Mouse (Mus musculus): ENCODE measurements at regions not wholly inside any gene's neighbourhood (a gene's known extent, or its start where the extent isn't known, plus 50 kb on each side); places are given as distances from the start of the nearest gene placed in this dataset.
"Not testable (repeated sequence)": the region's sequence is repeated elsewhere in the genome, so short reads cannot be mapped to it uniquely, and the experiment has no call there.

DNA sequence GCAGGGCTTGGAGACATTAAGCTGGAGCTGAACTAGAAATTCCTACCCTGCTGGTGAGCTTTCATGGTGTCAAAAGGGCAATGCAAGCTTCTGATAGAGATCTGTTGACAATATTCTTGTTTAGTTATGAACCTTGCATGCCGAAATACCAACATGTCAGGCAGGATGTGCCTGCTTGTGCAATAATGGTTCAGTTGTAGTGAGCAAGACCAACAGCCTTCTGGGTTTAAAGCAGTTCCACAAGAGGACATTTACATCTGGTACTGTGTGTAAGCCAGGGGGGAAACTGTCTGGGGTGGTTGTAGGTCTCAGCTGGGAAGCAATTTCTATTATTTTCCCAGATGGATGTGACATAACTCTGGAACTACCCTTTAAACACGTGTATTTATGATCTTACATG is 987.6 kb upstream of the Gm38303 start:
- DNase-seq (ENCODE audit: low spot score) = no peak

DNA sequence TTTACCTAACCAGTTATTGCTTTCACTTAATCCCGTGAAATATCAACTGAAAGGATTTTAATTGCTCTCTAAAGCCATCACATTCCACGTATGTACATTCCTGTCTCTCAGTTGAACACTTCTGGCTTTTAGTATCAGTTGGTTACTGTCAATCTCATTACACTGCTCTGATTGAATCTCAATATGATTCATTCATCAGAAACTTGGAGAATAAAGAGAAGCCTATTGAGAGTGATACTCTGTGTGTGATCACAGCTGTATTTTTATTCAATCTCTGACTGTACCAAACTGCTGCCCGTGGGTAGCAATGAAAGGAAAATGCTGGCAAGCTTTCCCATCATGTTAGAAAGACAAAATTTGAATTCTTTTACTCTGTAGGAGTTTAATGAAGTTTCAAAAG is 957.5 kb upstream of the Gm38303 start:
- no peak for DNase-seq (ENCODE audit: low spot score)

DNA sequence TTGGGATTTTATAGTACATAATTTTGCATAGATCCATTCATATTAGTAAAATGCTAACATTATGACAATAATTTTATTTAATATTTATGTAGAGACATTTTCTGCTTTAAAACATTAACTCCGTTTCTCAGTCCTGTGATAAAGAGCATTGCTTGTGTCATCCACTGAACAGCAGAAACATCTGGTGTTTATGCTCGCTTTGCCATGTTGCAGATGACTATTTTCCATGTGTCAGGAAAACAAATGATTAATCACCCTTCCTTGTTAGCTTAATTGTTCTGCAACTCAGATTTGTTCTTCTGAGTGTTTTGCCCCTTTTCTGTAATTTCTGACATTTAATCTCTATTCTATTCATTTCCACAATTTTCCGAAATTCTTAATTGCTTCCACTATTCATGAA is 925.6 kb upstream of the Gm38303 start:
- DNase-seq (ENCODE audit: low spot score) = no peak

DNA sequence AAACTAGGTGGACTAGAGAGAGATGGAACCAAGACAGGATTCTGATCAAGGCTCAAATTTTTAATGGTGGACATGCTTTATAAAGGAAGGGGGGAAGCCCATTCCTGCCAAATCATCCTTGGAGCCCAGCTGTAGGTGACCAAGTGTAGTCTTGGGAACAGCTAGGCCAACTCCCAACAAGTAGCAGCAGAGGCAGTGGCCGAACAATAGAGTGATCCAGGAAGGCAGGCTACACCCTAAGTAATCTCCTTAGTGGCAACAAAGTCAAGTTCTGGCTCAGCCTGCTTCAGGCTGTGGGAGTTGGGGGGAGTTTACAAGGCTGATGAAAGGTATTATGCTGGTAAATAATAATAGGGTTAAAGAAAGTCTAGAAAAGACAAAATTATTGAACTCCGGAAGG is 878.5 kb upstream of the Gm38303 start:
- DNase-seq (ENCODE audit: low spot score) = no peak

DNA sequence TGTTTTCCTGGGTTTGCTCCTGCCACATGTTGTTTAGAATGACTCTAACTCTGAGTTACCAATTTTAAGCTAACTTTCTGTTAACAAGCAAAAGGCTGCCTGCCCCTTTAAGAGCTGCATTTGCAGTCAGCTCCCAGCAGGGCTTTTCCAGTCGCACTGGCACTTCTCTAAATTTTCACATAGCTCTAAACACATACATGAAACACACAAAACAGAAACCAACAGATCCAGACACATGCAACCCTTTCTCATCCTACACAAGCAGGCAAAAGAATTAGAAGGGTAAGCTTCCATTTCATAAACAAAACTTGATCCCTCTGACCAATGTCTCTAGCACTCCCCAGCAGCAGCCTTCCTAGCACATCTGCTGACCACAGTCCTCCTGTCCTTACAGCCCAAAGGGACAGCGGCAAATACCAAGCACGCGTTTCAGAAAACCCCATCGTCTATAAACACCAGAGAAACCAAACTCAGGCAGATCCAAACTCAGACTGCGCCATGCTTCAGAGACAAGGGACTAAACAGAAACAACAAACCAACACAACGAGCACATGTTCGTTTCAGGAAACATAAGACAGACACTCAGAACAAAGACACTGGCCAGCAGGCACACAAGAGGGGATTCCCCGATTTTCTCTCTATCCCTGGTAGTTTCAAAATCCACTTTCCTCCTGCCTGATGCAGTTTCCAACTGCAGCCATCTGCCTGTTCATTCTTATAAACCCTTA is 877.6 kb upstream of the Gm38303 start:
- DNase-seq (ENCODE audit: low spot score) = peak; percentile 5

DNA sequence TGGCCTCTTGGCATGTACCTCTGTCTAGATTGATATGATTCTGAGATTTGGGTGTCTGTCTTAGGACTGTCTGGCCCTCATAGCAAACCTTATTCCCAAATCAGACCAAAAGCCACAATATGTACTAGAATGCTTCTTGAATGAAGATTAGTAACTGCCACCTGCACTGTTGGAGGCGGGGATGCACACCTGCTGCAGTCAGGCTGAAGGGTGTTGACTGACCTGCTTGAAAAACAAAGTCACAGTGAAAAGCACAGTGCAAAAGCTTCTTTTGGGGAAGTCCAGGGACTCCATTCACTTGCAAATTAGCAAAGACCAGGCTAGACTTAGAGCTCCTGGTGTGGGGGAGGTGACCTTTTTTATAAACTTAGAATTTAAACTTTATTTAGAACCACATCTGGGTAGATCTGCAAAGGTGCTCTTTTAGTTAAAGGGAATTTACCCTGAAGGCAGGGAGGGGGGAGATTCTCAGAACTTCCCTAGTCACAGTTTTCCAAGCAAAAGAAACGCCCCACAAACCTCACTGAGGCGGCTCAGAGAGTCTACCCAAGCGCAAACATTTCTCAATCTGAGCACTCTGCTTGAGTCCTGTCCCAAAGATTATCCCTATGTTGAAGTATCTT is 876.9 kb upstream of the Gm38303 start:
- not testable (repeated sequence) for DNase-seq (ENCODE audit: low spot score)

DNA sequence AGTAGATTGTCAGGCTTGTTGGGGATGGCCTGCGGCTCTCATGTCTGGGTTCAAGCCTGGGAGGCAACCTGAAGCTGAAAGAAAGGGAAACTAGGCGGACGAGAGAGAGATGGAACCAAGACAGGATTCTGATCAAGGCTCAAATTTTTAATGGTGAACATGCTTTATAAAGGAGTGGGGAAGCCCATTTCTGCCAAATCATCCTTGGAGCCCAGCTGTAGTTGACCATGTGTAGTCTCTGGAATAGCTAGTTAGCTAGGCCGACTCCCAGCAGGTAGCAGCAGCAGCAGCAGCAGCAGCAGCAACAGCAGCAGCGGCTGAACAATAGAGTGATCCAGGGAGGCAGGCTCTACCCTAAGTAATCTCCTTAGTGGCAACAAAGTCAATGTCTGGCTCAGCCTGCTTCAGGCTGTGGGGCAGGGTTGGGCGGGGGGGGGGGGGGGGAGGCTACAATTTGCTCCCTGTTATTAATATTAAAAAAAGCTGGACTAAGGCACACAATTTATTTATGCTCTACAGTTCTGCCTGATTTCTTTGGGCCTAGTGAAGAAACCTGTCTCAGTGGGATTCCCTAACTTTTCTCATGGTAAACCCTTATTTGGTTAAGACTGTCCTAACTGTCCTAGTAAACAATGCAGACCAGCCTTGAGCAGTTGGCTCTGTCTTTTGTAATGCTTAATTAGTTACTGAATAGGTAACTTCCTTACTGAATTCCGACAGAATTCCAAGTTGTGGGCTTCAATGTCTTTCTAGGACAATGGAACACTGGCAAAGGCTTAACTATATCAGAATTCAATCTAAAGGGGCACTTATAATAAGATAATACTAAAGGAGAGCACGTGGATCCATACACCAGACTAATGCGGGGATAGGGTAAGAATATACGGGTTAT is 875.7 kb upstream of the Gm38303 start:
- peak; percentile 5 for DNase-seq (ENCODE audit: low spot score)

DNA sequence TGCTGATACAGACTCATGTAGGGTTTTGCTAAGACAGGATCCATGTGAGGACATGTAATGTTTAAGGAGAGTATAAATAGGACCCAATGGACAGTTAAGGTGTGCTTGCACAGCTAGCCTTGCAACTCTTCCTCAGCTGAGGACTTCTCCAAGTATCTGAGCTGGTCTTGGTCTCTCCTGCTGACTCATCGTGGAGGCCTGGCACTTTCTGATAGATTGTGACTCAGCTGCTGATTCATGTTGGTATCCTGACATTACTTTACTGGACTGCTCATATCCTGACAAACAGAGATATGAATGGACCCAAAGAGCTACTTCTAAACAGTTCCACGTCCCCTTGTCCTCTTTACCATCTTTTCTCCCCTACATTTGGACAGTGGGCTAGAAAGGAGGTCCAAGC is 838.5 kb upstream of the Gm38303 start:
- DNase-seq (ENCODE audit: low spot score) = no peak

DNA sequence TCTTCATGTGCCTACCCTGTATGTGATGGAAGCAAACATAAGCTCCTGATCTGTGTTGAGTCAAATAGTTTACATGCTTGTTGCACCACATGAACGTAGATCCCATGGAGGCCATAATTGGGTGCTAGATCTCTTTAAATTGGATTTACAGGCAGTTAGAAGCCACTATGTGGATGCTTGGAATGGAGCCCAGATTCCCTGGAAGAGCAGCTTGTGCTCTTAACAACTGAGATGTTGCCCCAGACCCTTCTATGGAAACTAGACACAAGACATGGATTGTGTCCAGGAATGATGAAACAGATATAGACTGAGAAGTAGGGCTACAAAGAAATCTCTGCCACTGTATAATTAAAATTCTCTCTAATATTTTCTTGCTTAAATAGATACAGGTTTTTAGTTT is 819.9 kb upstream of the Gm38303 start:
- DNase-seq (ENCODE audit: low spot score) = no peak

All from retina, embryonic 14.5 days (tissue).